ENCODE assay signal across 15 mouse cellular contexts in the genomic region with DNA sequence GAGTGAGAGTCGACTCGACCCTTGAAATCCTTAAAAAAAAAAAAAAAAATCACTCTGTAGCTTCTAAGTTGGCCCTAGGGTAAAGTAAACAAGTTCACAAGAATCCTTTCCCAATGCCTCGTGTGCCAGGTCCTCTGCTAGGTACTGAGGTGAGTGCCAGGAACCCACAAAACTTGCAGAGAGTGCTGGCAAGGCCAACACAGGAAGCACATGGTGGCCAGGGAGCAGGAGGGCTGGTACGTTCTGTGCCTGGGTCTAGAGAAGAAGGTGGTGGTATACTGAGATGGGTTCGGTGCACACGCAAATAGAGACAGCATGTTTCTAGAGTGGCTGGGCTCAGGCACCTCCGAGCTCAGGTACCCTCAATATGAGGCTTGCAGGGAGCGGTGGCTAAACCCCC. TPM values are rescaled to one million over a fixed set of nuclear protein-coding genes. Genes with fewer than 3 reads are reported as not detected.
DNase-seq lines count a peak whose midpoint lies in the region; ATAC-seq and TF ChIP-seq lines count a peak whose summit lies in the region.
"Had no signal": no experiment of that assay in that cellular context is flagged by ENCODE, and none has a peak within 500 bp of the region (broad histone marks: within the 10 kb centered on the region; RNA-seq: fewer than 3 reads in every experiment).

No protein-coding gene starts in this region.

- DNase-seq in cerebellum, adult 11-12 months = peak; percentile 75
- DNase-seq in cerebellum, postnatal 4 days (ENCODE audit: low spot score in 2 of 2) = no peak
- no peak for DNase-seq in heart, postnatal 4 days
- DNase-seq in spleen, adult 2 months (ENCODE audit: low read depth in 1 of 2, low spot score in 2 of 2) = no peak
- DNase-seq in spleen, postnatal 4 days (ENCODE audit: low spot score in 2 of 2) = no peak
- peak; percentile 46 for DNase-seq in lung, postnatal 14 days
- DNase-seq in spleen, postnatal 10 days (ENCODE audit: low spot score in 2 of 2) = no peak
- DNase-seq: adrenal gland, adult 8-10 months; liver, postnatal 0 days; right cerebral cortex, postnatal 14 days had no signal

- no peak overlapping the region for H3K4me2 ChIP-seq in heart, embryonic 16.5 days (ENCODE audit: low read depth, low read length)
- H3K4me2 ChIP-seq: embryonic facial prominence, embryonic 15.5 days; hindbrain, embryonic 14.5 days; midbrain, embryonic 15.5 days; neural tube, embryonic 15.5 days had no signal

- H3K36me3 ChIP-seq in heart, embryonic 16.5 days (ENCODE audit: control insufficient read depth, insufficient read depth) = no peaks in the 10 kb centered on the region
- no peaks in the 10 kb centered on the region for H3K36me3 ChIP-seq in spleen, adult 2 months (ENCODE audit: control insufficient read depth, insufficient read depth, low read length)
- H3K36me3 ChIP-seq: embryonic facial prominence, embryonic 15.5 days; midbrain, embryonic 15.5 days; neural tube, embryonic 15.5 days had no signal

- TF ChIP-seq CTCF in spleen, adult 2 months (IDR thresholded peaks at IDR 0.05; ENCODE audit: extremely low read depth, insufficient read depth, insufficient read length, insufficient replicate concordance) = no peak

- no peaks in the 10 kb centered on the region for H3K9me3 ChIP-seq in heart, embryonic 16.5 days (replicated peaks; ENCODE audit: control insufficient read depth, low read length)
- H3K9me3 ChIP-seq: embryonic facial prominence, embryonic 15.5 days; midbrain, embryonic 15.5 days; neural tube, embryonic 15.5 days had no signal

- H3K9ac ChIP-seq in heart, embryonic 16.5 days (ENCODE audit: low read length) = peak overlapping the region; percentile 0; the same call in 1 of the 2 replicates
- H3K9ac ChIP-seq: embryonic facial prominence, embryonic 15.5 days; hindbrain, embryonic 14.5 days; liver, postnatal 0 days; midbrain, embryonic 15.5 days; neural tube, embryonic 15.5 days had no signal

- H3K4me1 ChIP-seq in heart, embryonic 16.5 days (ENCODE audit: control insufficient read depth, insufficient read depth, low read length) = peaks cover 52% of the 10 kb centered on the region
- H3K4me1 ChIP-seq in spleen, adult 2 months (ENCODE audit: control insufficient read depth, insufficient read depth, insufficient read length) = peaks cover 34% of the 10 kb centered on the region; the same call in 1 of the 2 replicates

- H3K4me3 ChIP-seq in heart, embryonic 16.5 days (ENCODE audit: low read length) = no peak overlapping the region
- no peak overlapping the region for H3K4me3 ChIP-seq in spleen, adult 2 months (ENCODE audit: extremely low read depth, insufficient read depth, insufficient read length)
- H3K4me3 ChIP-seq: embryonic facial prominence, embryonic 15.5 days; midbrain, embryonic 15.5 days; neural tube, embryonic 15.5 days had no signal

- H3K27ac ChIP-seq in heart, embryonic 16.5 days (ENCODE audit: low read length) = no peak overlapping the region
- H3K27ac ChIP-seq in spleen, adult 2 months (ENCODE audit: insufficient read depth, low read length) = peak overlapping the region; percentile 65
- H3K27ac ChIP-seq: embryonic facial prominence, embryonic 15.5 days; hindbrain, embryonic 14.5 days; midbrain, embryonic 15.5 days; neural tube, embryonic 15.5 days had no signal

- WGBS in heart, embryonic 16.5 days = 63% methylated on average over 8 of the region's 8 CpGs
- WGBS in spleen, adult 2 months = 47% methylated on average over 8 of the region's 8 CpGs

- TF ChIP-seq POLR2A in spleen, adult 2 months (IDR thresholded peaks at IDR 0.05; ENCODE audit: low read depth, low read length) = no peak

- H3K27me3 ChIP-seq in heart, embryonic 16.5 days (ENCODE audit: control insufficient read depth, insufficient read depth, low read length) = no peaks in the 10 kb centered on the region
- no peaks in the 10 kb centered on the region for H3K27me3 ChIP-seq in spleen, adult 2 months (ENCODE audit: control insufficient read depth, insufficient read depth, low read length)
- H3K27me3 ChIP-seq: embryonic facial prominence, embryonic 15.5 days; midbrain, embryonic 15.5 days; neural tube, embryonic 15.5 days had no signal

- ATAC-seq in heart, embryonic 16.5 days (replicated peaks; ENCODE audit: extremely low read depth, insufficient read depth, low FRiP score) = no peak; the same call in 1 of the 2 replicates
- ATAC-seq: liver, postnatal 0 days had no signal

RNA-seq across cellular contexts. Expression of a gene that starts 53.3 kb away (rescaled TPM):
- 7.2 and 8.8 TPM in 2 replicates for polyA plus RNA-seq in heart, embryonic 16.5 days (2015; fragmentation: Nextera tagmentation; extraction: Ambion mirVana)
- total RNA-seq in heart, postnatal 4 days (2021) = 1 to 10 TPM; 7.5 to 7.9 TPM
- 21.1 and 22.2 TPM in 2 replicates for polyA plus RNA-seq in spleen, adult 2 months (2012; rRNA removed)

Comparison
In these comparisons a context has a peak if more than half of its experiments do, and no peak if none do; other contexts are left out.
1. DNase-seq: peak in cerebellum, adult 11-12 months (single experiment) and lung, postnatal 14 days (single experiment); none in cerebellum, postnatal 4 days (0 of 2), heart, postnatal 4 days (single experiment), spleen, adult 2 months (0 of 2), spleen, postnatal 4 days (0 of 2) and spleen, postnatal 10 days (0 of 2).